Mouse (Mus musculus) inflammation-experienced regulatory T-cells, adult 6 months (primary cell): Measurements from ENCODE around the gene Megf6. TPM values are rescaled to one million over a fixed set of nuclear protein-coding genes. Genes with fewer than 3 reads are reported as not detected.

Experiments used
- polyA plus RNA-seq, 3 experiments: library from polyadenylated mRNA; unstranded; fragments of 100-300 nt; shearing (Covaris generic); gene quantifications; one replicate each; pipeline ENCODE4 v1.2.1; 2017

Megf6 gene
- polyA plus RNA-seq, 3 experiments from 2014 or later, result not detected

Other genes with a start within 250 kb of the Megf6 start
- gene A430005L14Rik, start 213.5 kb upstream of the Megf6 start, polyA plus RNA-seq, result 100 to 1,000 TPM in 1 of 3 experiments, 10 to 100 TPM in 2; 92.0 to 101 (median 97.8) TPM
- gene Dffb, start 195.6 kb upstream of the Megf6 start, polyA plus RNA-seq, result 10 to 100 TPM; 14.3 to 15.9 (median 15.5) TPM
- 1 to 10 TPM; 3.3 to 4.2 (median 3.6) TPM for gene Cep104, start 195.5 kb upstream of the Megf6 start, polyA plus RNA-seq
- 1 to 10 TPM; 4.8 to 6.2 (median 6.2) TPM for gene Lrrc47, start 159.0 kb upstream of the Megf6 start, polyA plus RNA-seq
- 1 to 10 TPM in 1 of 3 experiments, under 1 TPM in 1, not detected in 1; 0.66 to 1.3 TPM for gene Smim1, start 144.5 kb upstream of the Megf6 start, polyA plus RNA-seq
- gene Ccdc27, start 128.1 kb upstream of the Megf6 start, polyA plus RNA-seq, result not detected
- gene Trp73, start 30.5 kb upstream of the Megf6 start, polyA plus RNA-seq, result under 1 TPM in 1 of 3 experiments, not detected in 2; 0.34 TPM
- gene Wrap73, start 28.4 kb upstream of the Megf6 start, polyA plus RNA-seq, result 10 to 100 TPM; 24.9 to 35.1 (median 30.7) TPM
- gene Tprgl, start 10.1 kb upstream of the Megf6 start, polyA plus RNA-seq, result 10 to 100 TPM; 21.9 to 30.4 (median 25.3) TPM
- 1 to 10 TPM in 2 of 3 experiments, under 1 TPM in 1; 0.38 to 8.2 (median 5.6) TPM for gene Arhgef16, start 130.9 kb downstream of the Megf6 start, polyA plus RNA-seq
- not detected for gene B230104I21Rik, start 165.4 kb downstream of the Megf6 start, polyA plus RNA-seq